Mouse (Mus musculus) hindbrain, embryonic 11.5 days (tissue): ENCODE results near the gene Gm35315. TPM values are rescaled to one million over a fixed set of nuclear protein-coding genes. Genes with fewer than 3 reads are reported as not detected.

Experiments used
- ATAC-seq: fragments of 200-750 bp; cut with Nextera tagmentation; 2 replicates; pipeline ENCODE4 v1.8.0; 2017; ENCODE audit warnings: mild to moderate bottlenecking, moderate TSS enrichment, moderate library complexity; ENCODE audit not compliant: low FRiP score
- DNase-seq: peaks from one replicate; pipeline ENCODE4 v3.0.0-alpha.2; 2015; ENCODE audit warnings: low spot score
- H3K27ac ChIP-seq: fragments of 300-500 bp; sonication (generic); 2 replicates; pipeline ENCODE4 v1.5.1; 2014; ENCODE audit warnings: mild to moderate bottlenecking, low read depth, low read length
- H3K27me3 ChIP-seq: fragments of 300-500 bp; sonication (generic); 2 replicates; pipeline ENCODE4 v1.6.1; 2014; ENCODE audit warnings: mild to moderate bottlenecking, low read length, moderate library complexity, mixed read lengths; ENCODE audit not compliant: control insufficient read depth, insufficient read depth
- H3K36me3 ChIP-seq: fragments of 300-500 bp; sonication (generic); 2 replicates; pipeline ENCODE4 v1.6.1; 2014; ENCODE audit warnings: mild to moderate bottlenecking, low read length, moderate library complexity, mixed read lengths; ENCODE audit not compliant: control insufficient read depth, insufficient read depth
- H3K4me1 ChIP-seq: fragments of 300-500 bp; sonication (generic); replicated peaks from 2 replicates; pipeline ENCODE4 v1.6.1; 2014; ENCODE audit warnings: low read length, mixed read lengths; ENCODE audit not compliant: control insufficient read depth, insufficient read depth
- H3K4me2 ChIP-seq: fragments of 300-500 bp; sonication (generic); replicated peaks from 2 replicates; pipeline ENCODE4 v1.6.1; 2014; ENCODE audit warnings: mild to moderate bottlenecking, low read depth, low read length
- H3K4me3 ChIP-seq: fragments of 300-500 bp; sonication (generic); 2 replicates; pipeline ENCODE4 v1.5.1; 2014; ENCODE audit warnings: low read depth, low read length
- H3K9ac ChIP-seq: fragments of 300-500 bp; sonication (generic); 2 replicates; pipeline ENCODE4 v1.6.1; 2014; ENCODE audit warnings: low read depth, low read length
- H3K9me3 ChIP-seq: fragments of 300-500 bp; sonication (generic); 2 replicates; pipeline ENCODE4 v1.6.1; 2016; ENCODE audit warnings: low read length; ENCODE audit not compliant: control insufficient read depth
- WGBS: fragments of 180-500 bp; shearing (Covaris S2); extraction: QIAGEN DNeasy Blood & Tissue Kit; methylation state at CpG from one replicate; pipeline ENCODE4 v1.1.7; 2014; 5-methylcytosine and 5-hydroxymethylcytosine counted together
- polyA plus RNA-seq: library from polyadenylated mRNA; unstranded; fragments of >200 nt; fragmentation: Nextera tagmentation; extraction: Ambion mirVana; gene quantifications from 2 replicates; pipeline ENCODE4 v1.2.1, GENCODE M21; 2014

Gm35315 gene
- polyA plus RNA-seq, 1 experiment from 2014 or later, result 0.80 TPM

GRCm38 (mm10) chr5:110103901-110104615 lies 9.8 kb upstream of the Gm35315 start:
- DNase-seq (no peak), ATAC-seq (no peak)
- Histone ChIP-seq H3K4me2 (no peak overlapping the region), H3K27ac (no peak overlapping the region), H3K4me1 (peaks cover 8% of the 10 kb centered on the region; the same call in 1 of the 2 replicates), H3K27me3 (peaks cover 5% of the 10 kb centered on the region; the same call in 1 of the 2 replicates), H3K4me3 (no peak overlapping the region), H3K9me3 (no peaks in the 10 kb centered on the region), H3K36me3 (peaks cover 28% of the 10 kb centered on the region), H3K9ac (no peak overlapping the region)
- 94% methylated on average over 26 of the region's 27 CpGs for WGBS

GRCm38 (mm10) chr5:110102853-110103625 lies 8.8 kb upstream of the Gm35315 start:
- ATAC-seq, result no peak
- DNase-seq, result no peak
- no peak overlapping the region for H3K4me2 ChIP-seq
- peaks cover 5% of the 10 kb centered on the region; the same call in 1 of the 2 replicates for H3K27me3 ChIP-seq
- H3K9me3 ChIP-seq, result no peaks in the 10 kb centered on the region
- no peak overlapping the region for H3K9ac ChIP-seq
- H3K27ac ChIP-seq, result no peak overlapping the region
- peaks cover 28% of the 10 kb centered on the region for H3K36me3 ChIP-seq
- H3K4me3 ChIP-seq, result no peak overlapping the region
- peaks cover 8% of the 10 kb centered on the region; the same call in 1 of the 2 replicates for H3K4me1 ChIP-seq
- WGBS, result 93% methylated on average over 19 of the region's 19 CpGs

- Histone ChIP-seq H3K4me1 (peaks cover 8% of the 10 kb centered on the region; the same call in 1 of the 2 replicates), H3K9ac (no peak overlapping the region), H3K36me3 (peaks cover 28% of the 10 kb centered on the region), H3K4me2 (no peak overlapping the region), H3K27me3 (peaks cover 5% of the 10 kb centered on the region; the same call in 1 of the 2 replicates), H3K4me3 (no peak overlapping the region), H3K27ac (no peak overlapping the region), H3K9me3 (no peaks in the 10 kb centered on the region)
- no peak for ATAC-seq
- WGBS, result 95% methylated on average over 13 of the region's 13 CpGs
- DNase-seq, result no peak
Observed at GRCm38 (mm10) chr5:110102429-110102828, 8.2 kb upstream of the Gm35315 start.

GRCm38 (mm10) chr5:110101716-110102347 lies 7.6 kb upstream of the Gm35315 start:
- H3K9me3 ChIP-seq, result no peaks in the 10 kb centered on the region
- H3K27me3 ChIP-seq, result peaks cover 5% of the 10 kb centered on the region; the same call in 1 of the 2 replicates
- peak overlapping the region; percentile 56 for H3K4me2 ChIP-seq
- H3K4me3 ChIP-seq, result peak overlapping the region; percentile 30
- ATAC-seq, result peak; percentile 56
- DNase-seq, result peak; percentile 54
- H3K9ac ChIP-seq, result no peak overlapping the region
- no peak overlapping the region for H3K27ac ChIP-seq
- H3K4me1 ChIP-seq, result peaks cover 8% of the 10 kb centered on the region; the same call in 1 of the 2 replicates
- peaks cover 28% of the 10 kb centered on the region for H3K36me3 ChIP-seq
- 17% methylated on average over 33 of the region's 34 CpGs for WGBS

GRCm38 (mm10) chr5:110100921-110101631 lies 6.9 kb upstream of the Gm35315 start:
- H3K9ac ChIP-seq, result no peak overlapping the region

GRCm38 (mm10) chr5:110099656-110100580 lies 5.7 kb upstream of the Gm35315 start, which contains the start of gene Plcxd1:
Gene Plcxd1 (plus strand): TSS chr5:110099969.
- H3K9me3 ChIP-seq, result no peaks in the 10 kb centered on the region
- peaks cover 5% of the 10 kb centered on the region; the same call in 1 of the 2 replicates for H3K27me3 ChIP-seq
- H3K4me3 ChIP-seq, result peak within 1 kb of the TSS; percentile 30
- WGBS, result 7% methylated on average over 25 of the region's 25 CpGs
- H3K36me3 ChIP-seq, result peaks cover 20% of the 10 kb centered on the region; the same call in 1 of the 2 replicates
- H3K9ac ChIP-seq, result no peak within 1 kb of the TSS
- DNase-seq, result no peak
- H3K4me1 ChIP-seq, result peaks cover 6% of the 10 kb centered on the region; the same call in 1 of the 2 replicates
- H3K4me2 ChIP-seq, result peak within 1 kb of the TSS; percentile 56
- ATAC-seq, result peak; percentile 5; the same call in 1 of the 2 replicates
- no peak within 1 kb of the TSS for H3K27ac ChIP-seq

More at GRCm38 (mm10) chr5:110100921-110101631, 6.9 kb upstream of the Gm35315 start:
- Histone ChIP-seq H3K27ac (no peak overlapping the region), H3K27me3 (peaks cover 5% of the 10 kb centered on the region; the same call in 1 of the 2 replicates), H3K4me2 (peak overlapping the region; percentile 56), H3K4me3 (peak overlapping the region; percentile 30), H3K9me3 (no peaks in the 10 kb centered on the region), H3K36me3 (peaks cover 28% of the 10 kb centered on the region), H3K4me1 (peaks cover 6% of the 10 kb centered on the region; the same call in 1 of the 2 replicates)
- DNase-seq (peak; percentile 55), ATAC-seq (peak; percentile 31)
- WGBS, result under 1% methylated on average over 31 of the region's 37 CpGs

GRCm38 (mm10) chr5:110098991-110099477 lies 4.8 kb upstream of the Gm35315 start:
- no peak overlapping the region for H3K4me3 ChIP-seq
- 38% methylated on average over 1 of the region's 1 CpGs for WGBS
- peaks cover 6% of the 10 kb centered on the region for H3K4me1 ChIP-seq
- H3K4me2 ChIP-seq, result no peak overlapping the region
- H3K36me3 ChIP-seq, result peaks cover 11% of the 10 kb centered on the region; the same call in 1 of the 2 replicates
- DNase-seq, result no peak
- H3K9ac ChIP-seq, result no peak overlapping the region
- no peaks in the 10 kb centered on the region for H3K9me3 ChIP-seq
- no peak for ATAC-seq
- no peak overlapping the region for H3K27ac ChIP-seq
- peaks cover 5% of the 10 kb centered on the region; the same call in 1 of the 2 replicates for H3K27me3 ChIP-seq
